Mouse (Mus musculus) heart, embryonic 14.5 days (tissue): ENCODE results near the gene Plppr2. TPM values are rescaled to one million over a fixed set of nuclear protein-coding genes. Genes with fewer than 3 reads are reported as not detected.
A peak's percentile ranks its signal among the peaks of the same experiment; 100 is the strongest.

Experiments
- ATAC-seq: fragments of 200-750 bp; cut with Nextera tagmentation; 2 replicates; pipeline ENCODE4 v1.8.0; 2017; ENCODE audit warnings: low read depth, moderate TSS enrichment; ENCODE audit not compliant: insufficient number of reproducible peaks, insufficient read depth, low FRiP score
- H3K27ac ChIP-seq, 2 experiments: fragments of 200-500 bp in 1 of 2; fragments of 300-500 bp in 1 of 2; sonication (generic) in 1 of 2; replicated peaks in 1 of 2; 2 replicates each; pipeline ENCODE4 v1.5.1; 2012 to 2014; ENCODE audit warnings: low read depth in 2 of 2, low read length in 2 of 2, control low read depth in 1 of 2, mild to moderate bottlenecking in 1 of 2, mixed read lengths in 1 of 2; ENCODE audit not compliant: control insufficient read depth in 1 of 2, insufficient read depth in 1 of 2
- H3K27me3 ChIP-seq: fragments of 300-500 bp; sonication (generic); 2 replicates; pipeline ENCODE4 v1.6.1; 2014; ENCODE audit warnings: mild to moderate bottlenecking, low read length, control low read depth; ENCODE audit not compliant: control insufficient read depth, insufficient read depth
- H3K36me3 ChIP-seq: fragments of 300-500 bp; sonication (generic); 2 replicates; pipeline ENCODE4 v1.6.1; 2014; ENCODE audit warnings: mild to moderate bottlenecking, control low read depth, low read length, mixed read lengths; ENCODE audit not compliant: control insufficient read depth, insufficient read depth
- H3K4me1 ChIP-seq, 2 experiments: fragments of 200-500 bp in 1 of 2; fragments of 300-500 bp in 1 of 2; sonication (generic) in 1 of 2; 2 replicates each; pipeline ENCODE4 v1.6.1; 2012 to 2014; ENCODE audit warnings: low read length in 2 of 2, control low read depth in 1 of 2, mixed read lengths in 1 of 2; ENCODE audit not compliant: control insufficient read depth in 2 of 2, insufficient read depth in 2 of 2
- H3K4me2 ChIP-seq: fragments of 300-500 bp; sonication (generic); 2 replicates; pipeline ENCODE4 v1.6.1; 2014; ENCODE audit warnings: mild to moderate bottlenecking, low read length
- H3K4me3 ChIP-seq, 2 experiments: fragments of 200-500 bp in 1 of 2; fragments of 300-500 bp in 1 of 2; sonication (generic) in 1 of 2; 2 replicates each; pipeline ENCODE4 v1.5.1; 2012 to 2014; ENCODE audit warnings: low read length in 2 of 2, mild to moderate bottlenecking in 2 of 2, control low read depth in 1 of 2, low read depth in 1 of 2, moderate library complexity in 1 of 2; ENCODE audit not compliant: control insufficient read depth in 1 of 2, insufficient read depth in 1 of 2
- H3K9ac ChIP-seq: fragments of 300-500 bp; sonication (generic); 2 replicates; pipeline ENCODE4 v1.6.1; 2014; ENCODE audit warnings: mild to moderate bottlenecking, low read length
- H3K9me3 ChIP-seq: fragments of 300-500 bp; sonication (generic); 2 replicates; pipeline ENCODE4 v1.6.1; 2016; ENCODE audit warnings: low read length, control low read depth; ENCODE audit not compliant: control insufficient read depth
- WGBS: fragments of 180-500 bp; shearing (Covaris S2); extraction: QIAGEN DNeasy Blood & Tissue Kit; methylation state at CpG from one replicate; pipeline ENCODE4 v1.1.7; 2014; 5-methylcytosine and 5-hydroxymethylcytosine counted together
- polyA plus RNA-seq: library from polyadenylated mRNA; unstranded; fragments of >200 nt; fragmentation: Nextera tagmentation; extraction: Ambion mirVana; gene quantifications from 2 replicates; pipeline ENCODE4 v1.2.1, GENCODE M21; 2014

Gene Plppr2
- polyA plus RNA-seq, 1 experiment from 2014 or later = 4.5 TPM

DNA sequence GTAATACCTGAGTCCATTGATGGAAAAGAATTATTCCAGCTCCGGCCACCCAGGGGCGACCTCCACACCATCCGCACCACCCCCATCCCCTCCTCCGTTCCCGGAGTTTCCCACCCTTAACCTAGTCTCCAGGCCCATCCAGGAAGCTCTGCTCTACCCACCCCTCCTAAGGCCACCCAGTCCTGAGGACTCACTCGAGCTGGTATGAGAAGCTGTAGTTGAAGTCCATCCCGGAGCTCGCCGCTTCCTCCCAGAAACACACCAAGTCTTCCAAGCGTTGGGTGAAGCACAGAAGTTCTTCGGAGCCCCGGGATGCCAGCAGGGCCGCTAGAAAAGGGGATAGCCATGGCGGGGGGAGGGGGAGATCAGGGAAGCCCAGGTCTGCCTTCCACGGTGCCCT is 25.2 kb downstream of the Plppr2 start:
- WGBS = 2% methylated on average over 15 of the region's 15 CpGs
- no peak for ATAC-seq

DNA sequence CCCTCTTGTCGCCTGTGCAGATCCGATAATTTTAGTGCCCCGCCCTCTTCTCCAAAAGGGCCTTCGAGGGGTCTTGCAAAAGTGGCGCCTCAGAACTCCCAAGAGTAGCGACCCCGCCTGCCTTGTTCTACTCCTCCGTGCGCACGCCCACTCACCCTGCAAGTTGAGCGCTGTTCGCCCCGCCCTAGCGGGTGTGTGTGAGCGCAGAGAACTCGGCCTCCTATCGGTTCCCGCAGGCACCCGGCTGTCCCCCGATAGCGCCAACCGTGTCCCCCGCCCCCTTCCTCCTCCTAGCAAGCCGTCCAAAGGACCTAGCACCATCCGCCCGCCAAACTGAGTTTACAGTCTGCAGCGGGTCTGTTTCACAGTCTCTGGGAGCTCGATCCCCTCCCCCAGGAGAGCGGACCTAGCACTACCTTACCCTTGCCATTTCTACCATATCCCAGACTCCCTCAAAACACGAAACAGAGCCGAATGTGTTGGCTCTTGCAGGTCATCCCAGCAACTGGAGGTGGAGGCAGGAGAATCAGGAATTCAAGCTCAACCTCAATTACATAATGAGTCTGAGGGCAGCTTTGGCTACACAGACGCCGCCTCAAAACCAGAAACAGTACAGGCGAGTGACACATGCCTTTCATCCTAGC is 25.7 kb downstream of the Plppr2 start:
- WGBS = 2% methylated on average over 34 of the region's 34 CpGs
- peaks cover 20 to 36% of the 10 kb centered on the region in 2 experiments for H3K4me1 ChIP-seq
- peak; percentile 67; the same call in 1 of the 2 replicates for ATAC-seq
- peak overlapping the region; percentile 77 for H3K4me2 ChIP-seq
- peak overlapping the region; percentile 67 for H3K9ac ChIP-seq
- H3K4me3 ChIP-seq = peak overlapping the region; percentile 31 to 46
- H3K9me3 ChIP-seq = no peaks in the 10 kb centered on the region
- H3K27ac ChIP-seq = peak overlapping the region in 1 of 2 experiments; percentile 37; a peak in 1 of 4 replicates
- peaks cover 19% of the 10 kb centered on the region for H3K27me3 ChIP-seq
- H3K36me3 ChIP-seq = 0 out of 2 replicates have a peak, but pooled peaks cover 4% of the 10 kb centered on the region

More for the DNA sequence above, 25.2 kb downstream of the Plppr2 start:
- Histone ChIP-seq H3K9me3 (no peaks in the 10 kb centered on the region), H3K27me3 (peaks cover 19% of the 10 kb centered on the region), H3K4me3 (peak overlapping the region; percentile 31 to 46), H3K4me2 (peak overlapping the region; percentile 77), H3K36me3 (0 out of 2 replicates have a peak, but pooled peaks cover 9% of the 10 kb centered on the region), H3K4me1 (peaks cover 20 to 36% of the 10 kb centered on the region in 2 experiments), H3K9ac (peak overlapping the region; percentile 67), H3K27ac (no peak overlapping the region)

DNA sequence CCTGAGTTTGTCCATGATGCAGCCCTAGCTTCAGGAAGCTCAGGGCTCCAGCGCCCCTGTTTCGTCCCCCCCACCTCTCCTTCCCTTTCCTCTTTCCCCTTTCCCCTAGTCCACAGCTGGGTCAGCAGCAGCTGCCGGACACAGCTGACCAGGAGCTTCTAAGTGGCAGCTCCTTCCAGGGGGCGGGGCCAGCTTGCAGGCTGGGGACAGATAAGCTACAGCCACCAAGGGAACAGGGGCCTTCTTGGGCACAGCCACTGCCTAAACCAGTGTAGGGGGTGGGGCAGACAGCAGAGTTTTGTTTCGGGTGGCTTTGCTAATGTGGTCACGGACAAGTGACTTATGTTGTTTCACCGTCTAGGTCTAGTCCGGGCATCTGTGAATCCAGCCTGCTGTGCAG is 26.6 kb downstream of the Plppr2 start, which contains the start of gene Epor:
Gene Epor (minus strand): TSS at position 90 of the 400 bp plus-strand sequence.
- Histone ChIP-seq H3K36me3 (0 out of 2 replicates have a peak, but pooled peaks cover 1% of the 10 kb centered on the region), H3K9ac (peak within 1 kb of the TSS; percentile 67), H3K27me3 (peaks cover 19% of the 10 kb centered on the region), H3K4me1 (peaks cover 19 to 35% of the 10 kb centered on the region in 2 experiments), H3K9me3 (no peaks in the 10 kb centered on the region), H3K4me3 (peak within 1 kb of the TSS; percentile 31 to 46), H3K4me2 (peak within 1 kb of the TSS; percentile 77), H3K27ac (peak within 1 kb of the TSS in 1 of 2 experiments; percentile 37; a peak in 2 of 4 replicates)
- 4% methylated on average over 8 of the region's 8 CpGs for WGBS
- peak; percentile 66 for ATAC-seq

DNA sequence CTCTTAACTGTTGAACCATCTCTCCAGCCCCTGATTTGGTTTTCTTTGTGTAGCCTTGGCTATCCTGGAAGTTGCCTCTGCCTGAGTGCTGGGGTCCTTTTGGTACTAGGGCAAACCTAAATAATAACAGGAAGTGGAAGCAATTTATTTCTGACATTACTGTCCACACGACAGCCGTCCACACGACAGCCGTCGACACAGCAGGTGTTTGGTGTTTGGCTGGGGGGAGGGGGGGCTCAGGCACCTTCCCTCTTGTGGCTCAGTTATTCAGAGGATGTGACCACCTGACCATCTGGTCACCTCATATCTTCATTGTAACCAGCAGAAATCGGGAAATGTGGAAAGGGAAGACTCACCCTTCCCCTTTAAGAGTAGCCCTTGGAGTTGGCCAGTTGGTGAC is 32.0 kb downstream of the Plppr2 start:
- 61% methylated on average over 6 of the region's 6 CpGs for WGBS
- H3K9ac ChIP-seq = no peak overlapping the region
- H3K27me3 ChIP-seq = no peaks in the 10 kb centered on the region
- no peak overlapping the region for H3K4me3 ChIP-seq
- no peak for ATAC-seq
- H3K4me2 ChIP-seq = no peak overlapping the region
- H3K9me3 ChIP-seq = no peaks in the 10 kb centered on the region
- H3K36me3 ChIP-seq = no peaks in the 10 kb centered on the region
- no peak overlapping the region for H3K27ac ChIP-seq
- peaks cover 0 to 2% of the 10 kb centered on the region in 2 experiments; a peak in 1 of 4 replicates for H3K4me1 ChIP-seq

DNA sequence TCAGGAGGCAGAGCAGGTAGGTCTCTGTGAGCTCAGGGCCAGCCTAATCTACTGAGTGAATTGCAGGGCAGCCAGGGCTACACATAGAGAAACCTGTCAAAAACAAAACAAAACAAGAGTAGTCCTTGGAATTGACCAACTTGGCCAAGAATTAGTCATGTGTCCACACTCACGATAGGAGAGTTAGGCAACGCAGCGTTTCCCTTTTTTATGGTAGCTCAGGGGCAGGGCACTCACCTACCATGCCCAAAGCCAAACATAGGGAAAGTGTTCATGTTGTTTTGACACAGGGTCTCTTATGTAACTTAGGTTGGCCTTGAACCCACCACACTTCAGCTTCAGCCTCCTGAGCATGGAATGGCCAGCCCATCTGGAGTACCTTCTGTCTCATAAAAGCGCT is 32.5 kb downstream of the Plppr2 start:
- ATAC-seq = no peak
- 82% methylated on average over 4 of the region's 4 CpGs for WGBS
- no peak overlapping the region for H3K4me3 ChIP-seq
- no peak overlapping the region for H3K4me2 ChIP-seq
- no peak overlapping the region for H3K9ac ChIP-seq
- H3K36me3 ChIP-seq = no peaks in the 10 kb centered on the region
- H3K9me3 ChIP-seq = no peaks in the 10 kb centered on the region
- H3K27ac ChIP-seq = no peak overlapping the region
- no peaks in the 10 kb centered on the region for H3K4me1 ChIP-seq
- H3K27me3 ChIP-seq = no peaks in the 10 kb centered on the region

DNA sequence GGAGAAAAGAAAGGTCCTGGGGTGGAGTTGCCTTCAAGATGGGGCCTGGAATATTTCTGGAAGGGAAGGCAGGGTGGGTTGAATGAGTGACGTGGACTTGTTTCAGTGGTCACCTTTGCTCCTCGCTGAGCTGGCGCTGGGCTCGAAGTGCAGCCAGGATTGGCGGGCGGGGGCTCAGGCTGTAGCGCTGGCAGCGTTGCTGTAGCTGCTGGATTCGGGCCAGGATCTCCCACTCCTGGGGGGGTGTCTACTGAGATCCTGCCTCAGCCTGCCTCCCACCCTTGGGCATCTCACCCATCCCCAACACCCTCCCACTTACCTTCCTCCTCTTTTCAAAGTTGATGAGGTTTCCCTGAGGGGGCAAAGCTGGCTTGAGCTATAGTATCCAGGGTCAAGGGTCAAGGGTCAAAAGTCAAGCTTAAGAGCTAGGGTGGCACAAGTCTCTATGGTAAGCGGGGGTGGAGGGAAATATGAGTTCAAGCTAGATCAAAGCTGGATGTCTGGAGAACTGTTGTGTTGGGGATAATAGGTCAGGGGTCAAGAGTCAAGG is 39.9 kb downstream of the Plppr2 start:
- H3K9me3 ChIP-seq = 0 out of 2 replicates have a peak, but pooled peaks cover 3% of the 10 kb centered on the region
- ATAC-seq = no peak
- H3K4me2 ChIP-seq = no peak overlapping the region
- H3K36me3 ChIP-seq = no peaks in the 10 kb centered on the region
- H3K27me3 ChIP-seq = 0 out of 2 replicates have a peak, but pooled peaks cover 12% of the 10 kb centered on the region
- H3K27ac ChIP-seq = no peak overlapping the region
- no peak overlapping the region for H3K4me3 ChIP-seq
- H3K9ac ChIP-seq = no peak overlapping the region
- H3K4me1 ChIP-seq = no peaks in the 10 kb centered on the region
- WGBS = 75% methylated on average over 9 of the region's 10 CpGs

DNA sequence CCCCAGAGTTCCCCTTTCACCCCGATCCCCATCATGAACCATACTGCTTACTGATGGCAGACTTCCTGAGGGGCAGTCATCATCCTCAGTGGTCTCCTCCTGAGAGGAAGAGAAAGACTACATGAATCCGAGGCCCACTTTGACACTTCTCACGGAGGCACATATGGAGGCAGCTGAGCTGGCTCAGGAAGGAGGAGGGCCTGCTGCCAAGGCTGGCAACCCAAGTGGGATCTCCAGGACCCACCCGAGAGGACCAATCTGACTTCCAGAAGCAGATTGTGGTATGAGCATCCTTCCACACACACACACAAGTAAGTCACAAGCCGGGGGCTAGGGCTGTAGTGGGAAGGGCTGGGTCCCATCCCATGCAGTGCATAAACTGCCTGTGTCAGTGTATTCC is 40.5 kb downstream of the Plppr2 start:
- Histone ChIP-seq H3K27ac (no peak overlapping the region), H3K4me3 (no peak overlapping the region), H3K9me3 (0 out of 2 replicates have a peak, but pooled peaks cover 3% of the 10 kb centered on the region), H3K36me3 (no peaks in the 10 kb centered on the region), H3K27me3 (0 out of 2 replicates have a peak, but pooled peaks cover 18% of the 10 kb centered on the region), H3K4me2 (no peak overlapping the region), H3K4me1 (no peaks in the 10 kb centered on the region), H3K9ac (no peak overlapping the region)
- WGBS = 76% methylated on average over 5 of the region's 5 CpGs
- ATAC-seq = no peak
